Mouse (Mus musculus) lung, postnatal 0 days (tissue): ENCODE data around the gene Mgat5b. TPM values are rescaled to one million over a fixed set of nuclear protein-coding genes. Genes with fewer than 3 reads are reported as not detected.

ENCODE experiments used
- ATAC-seq: fragments of 200-750 bp; cut with Nextera tagmentation; 2 replicates; pipeline ENCODE4 v1.8.0; 2017; ENCODE audit warnings: moderate library complexity
- DNase-seq: peaks from one replicate; pipeline ENCODE4 v3.0.0-alpha.2; 2016; ENCODE audit warnings: low spot score
- H3K27ac ChIP-seq: fragments of 300-500 bp; sonication (generic); 2 replicates; pipeline ENCODE4 v1.5.1; 2014; ENCODE audit warnings: antibody characterized with exemption, mild to moderate bottlenecking, low read length, mixed read lengths
- H3K27me3 ChIP-seq: fragments of 300-500 bp; sonication (generic); replicated peaks from 2 replicates; pipeline ENCODE4 v1.6.1; 2014; ENCODE audit warnings: low read length, mixed read lengths; ENCODE audit not compliant: insufficient read depth
- H3K36me3 ChIP-seq: fragments of 300-500 bp; sonication (generic); 2 replicates; pipeline ENCODE4 v1.6.1; 2014; ENCODE audit warnings: low read length, mixed read lengths; ENCODE audit not compliant: insufficient read depth
- H3K4me1 ChIP-seq: fragments of 300-500 bp; sonication (generic); 2 replicates; pipeline ENCODE4 v1.6.1; 2014; ENCODE audit warnings: antibody characterized with exemption, low read depth, low read length, mixed read lengths; ENCODE audit not compliant: insufficient read depth
- H3K4me2 ChIP-seq: fragments of 300-500 bp; sonication (generic); replicated peaks from 2 replicates; pipeline ENCODE4 v1.6.1; 2014; ENCODE audit warnings: low read depth, mild to moderate bottlenecking, low read length, moderate library complexity, mixed read lengths
- H3K4me3 ChIP-seq: fragments of 300-500 bp; sonication (generic); 2 replicates; pipeline ENCODE4 v1.5.1; 2014; ENCODE audit warnings: low read depth, low read length
- H3K9ac ChIP-seq: fragments of 300-500 bp; sonication (generic); replicated peaks from 2 replicates; pipeline ENCODE4 v1.6.1; 2014; ENCODE audit warnings: low read depth, mild to moderate bottlenecking
- H3K9me3 ChIP-seq: fragments of 300-500 bp; sonication (generic); 2 replicates; pipeline ENCODE4 v1.6.1; 2016; ENCODE audit warnings: low read length, mixed read lengths
- CTCF ChIP-seq: IDR thresholded peaks from 2 replicates; pipeline ENCODE4 v1.5.1; 2016; ENCODE audit warnings: antibody characterized with exemption, mild to moderate bottlenecking
- EP300 ChIP-seq: IDR thresholded peaks from 2 replicates; pipeline ENCODE4 v1.6.1; 2016; ENCODE audit warnings: antibody characterized with exemption, mild to moderate bottlenecking, control low read depth
- WGBS: fragments of 180-500 bp; shearing (Covaris S2); extraction: QIAGEN DNeasy Blood & Tissue Kit; methylation state at CpG from one replicate; pipeline ENCODE4 v1.1.7; 2014; 5-methylcytosine and 5-hydroxymethylcytosine counted together
- polyA plus RNA-seq: library from polyadenylated mRNA; unstranded; fragments of >200 nt; fragmentation: Nextera tagmentation; extraction: Ambion mirVana; gene quantifications from 2 replicates; pipeline ENCODE4 v1.2.1, GENCODE M21; 2015

Mgat5b gene
- polyA plus RNA-seq, 1 experiment from 2014 or later = not detected

DNA sequence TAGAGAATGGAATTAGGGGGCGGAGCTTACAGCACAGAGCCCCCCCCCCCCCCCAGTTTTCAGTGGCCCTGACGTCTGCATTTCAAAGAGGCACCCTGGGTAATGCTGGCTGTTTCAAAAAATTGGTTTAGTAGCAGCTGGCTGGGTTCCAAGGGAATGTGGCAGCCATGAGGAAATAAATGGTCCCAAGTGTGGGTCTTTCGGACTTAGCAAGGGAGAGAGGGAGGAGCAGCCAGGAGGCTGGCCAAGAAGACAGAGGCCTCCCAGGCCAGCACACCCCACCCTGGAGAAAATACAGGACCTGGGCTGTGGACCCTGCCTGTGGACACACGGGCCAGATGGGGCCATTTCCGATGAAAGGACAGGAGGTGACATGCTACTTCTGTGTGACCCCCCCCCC lies 61.6 kb downstream of the Mgat5b start:
- ATAC-seq = peak; percentile 35; the same call in 1 of the 2 replicates
- WGBS = 20% methylated on average over 5 of the region's 5 CpGs
- no peak overlapping the region for H3K4me2 ChIP-seq

GRCm38 (mm10) chr11:116982543-116982942 lies 63.9 kb downstream of the Mgat5b start:
- Histone ChIP-seq H3K9me3 (no peaks in the 10 kb centered on the region), H3K4me1 (0 out of 2 replicates have a peak, but pooled peaks cover 3% of the 10 kb centered on the region), H3K36me3 (no peaks in the 10 kb centered on the region), H3K27me3 (no peaks in the 10 kb centered on the region), H3K4me2 (no peak overlapping the region), H3K9ac (no peak overlapping the region), H3K4me3 (no peak overlapping the region), H3K27ac (no peak overlapping the region)
- DNase-seq = no peak
- TF ChIP-seq EP300 (no peak), CTCF (no peak)
- 47% methylated on average over 4 of the region's 4 CpGs for WGBS
- ATAC-seq = no peak

More for the DNA sequence above, 61.6 kb downstream of the Mgat5b start:
- no peaks in the 10 kb centered on the region for H3K36me3 ChIP-seq
- TF ChIP-seq EP300 = no peak
- TF ChIP-seq CTCF = no peak
- H3K4me3 ChIP-seq = no peak overlapping the region
- H3K27me3 ChIP-seq = no peaks in the 10 kb centered on the region
- DNase-seq = peak; percentile 75
- no peak overlapping the region for H3K9ac ChIP-seq
- no peaks in the 10 kb centered on the region for H3K9me3 ChIP-seq
- no peak overlapping the region for H3K27ac ChIP-seq
- H3K4me1 ChIP-seq = 0 out of 2 replicates have a peak, but pooled peaks cover 3% of the 10 kb centered on the region

- Histone ChIP-seq H3K9me3 (no peaks in the 10 kb centered on the region), H3K27ac (no peak overlapping the region), H3K4me3 (no peak overlapping the region), H3K4me1 (no peaks in the 10 kb centered on the region), H3K4me2 (no peak overlapping the region), H3K36me3 (no peaks in the 10 kb centered on the region), H3K9ac (no peak overlapping the region), H3K27me3 (no peaks in the 10 kb centered on the region)
- no peak for TF ChIP-seq CTCF
- no peak for TF ChIP-seq EP300
- DNase-seq (peak; percentile 51), ATAC-seq (peak; percentile 60)
- 68% methylated on average over 15 of the region's 15 CpGs for WGBS
Measured at GRCm38 (mm10) chr11:116985504-116986385, 67.1 kb downstream of the Mgat5b start.

DNA sequence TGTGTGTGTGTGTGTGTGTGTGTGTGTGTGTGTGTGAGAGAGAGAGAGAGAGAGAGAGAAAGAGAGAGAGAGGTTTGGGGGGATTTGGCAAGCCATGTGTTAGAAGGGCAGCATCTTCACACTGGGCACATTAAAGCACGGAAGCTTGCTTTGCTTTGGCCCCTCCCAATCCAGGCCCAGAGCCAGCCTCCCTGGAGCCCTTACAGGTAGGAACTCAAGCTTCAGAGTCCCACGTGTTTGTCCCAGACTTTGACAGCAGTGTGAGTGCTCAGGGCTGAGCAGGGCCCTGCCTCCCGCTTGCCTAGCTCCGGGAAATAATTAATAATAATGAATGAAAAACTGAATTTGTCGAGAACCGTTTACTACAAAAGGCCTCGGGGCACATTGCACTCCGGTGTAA lies 69.5 kb downstream of the Mgat5b start:
- H3K36me3 ChIP-seq = no peaks in the 10 kb centered on the region
- TF ChIP-seq EP300 = no peak
- no peak for TF ChIP-seq CTCF
- no peaks in the 10 kb centered on the region for H3K4me1 ChIP-seq
- 46% methylated on average over 8 of the region's 8 CpGs for WGBS
- H3K9me3 ChIP-seq = no peaks in the 10 kb centered on the region
- no peak overlapping the region for H3K27ac ChIP-seq
- H3K27me3 ChIP-seq = no peaks in the 10 kb centered on the region
- H3K9ac ChIP-seq = no peak overlapping the region
- no peak overlapping the region for H3K4me3 ChIP-seq
- peak; percentile 24 for DNase-seq
- ATAC-seq = no peak
- H3K4me2 ChIP-seq = no peak overlapping the region

DNA sequence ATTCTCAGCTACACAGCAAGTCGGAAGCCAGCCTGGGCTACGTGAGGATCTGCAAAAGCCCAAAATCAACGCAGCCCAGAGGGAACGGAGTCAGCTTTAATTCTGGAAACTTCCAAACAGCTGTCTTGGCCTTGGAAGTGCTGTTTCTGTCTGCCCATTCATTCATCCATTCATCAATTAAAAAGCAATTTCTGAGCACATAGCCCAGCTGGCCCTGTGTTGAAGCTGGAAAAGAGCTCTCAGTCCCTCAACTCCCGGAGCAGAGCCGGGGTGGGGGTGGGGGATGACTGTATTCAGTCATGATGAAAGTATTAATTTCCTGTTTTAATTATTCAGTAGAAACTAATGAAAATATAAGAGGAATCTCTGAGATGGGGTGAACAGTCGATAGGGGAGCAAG lies 71.6 kb downstream of the Mgat5b start:
- no peaks in the 10 kb centered on the region for H3K4me1 ChIP-seq
- H3K4me2 ChIP-seq = no peak overlapping the region
- no peak overlapping the region for H3K4me3 ChIP-seq
- no peaks in the 10 kb centered on the region for H3K9me3 ChIP-seq
- peaks cover 9% of the 10 kb centered on the region; the same call in 1 of the 2 replicates for H3K27me3 ChIP-seq
- ATAC-seq (peak; percentile 32; the same call in 1 of the 2 replicates), DNase-seq (peak; percentile 57)
- H3K27ac ChIP-seq = no peak overlapping the region
- TF ChIP-seq CTCF (no peak), EP300 (no peak)
- H3K9ac ChIP-seq = no peak overlapping the region
- WGBS = 65% methylated on average over 7 of the region's 7 CpGs
- H3K36me3 ChIP-seq = no peaks in the 10 kb centered on the region

- no peak overlapping the region for H3K27ac ChIP-seq
- no peak overlapping the region for H3K4me3 ChIP-seq
- no peak for ATAC-seq
- no peaks in the 10 kb centered on the region for H3K36me3 ChIP-seq
- H3K4me2 ChIP-seq = no peak overlapping the region
- DNase-seq = no peak
- H3K9ac ChIP-seq = no peak overlapping the region
- H3K4me1 ChIP-seq = no peaks in the 10 kb centered on the region
- H3K27me3 ChIP-seq = peaks cover 9% of the 10 kb centered on the region; the same call in 1 of the 2 replicates
- WGBS = 75% methylated on average over 8 of the region's 8 CpGs
- TF ChIP-seq CTCF (no peak), EP300 (no peak)
- no peaks in the 10 kb centered on the region for H3K9me3 ChIP-seq
Measured at GRCm38 (mm10) chr11:116991410-116991809, 72.7 kb downstream of the Mgat5b start.
